Mouse (Mus musculus): ENCODE results near the gene Sec31b.

Sec31b gene

DNA sequence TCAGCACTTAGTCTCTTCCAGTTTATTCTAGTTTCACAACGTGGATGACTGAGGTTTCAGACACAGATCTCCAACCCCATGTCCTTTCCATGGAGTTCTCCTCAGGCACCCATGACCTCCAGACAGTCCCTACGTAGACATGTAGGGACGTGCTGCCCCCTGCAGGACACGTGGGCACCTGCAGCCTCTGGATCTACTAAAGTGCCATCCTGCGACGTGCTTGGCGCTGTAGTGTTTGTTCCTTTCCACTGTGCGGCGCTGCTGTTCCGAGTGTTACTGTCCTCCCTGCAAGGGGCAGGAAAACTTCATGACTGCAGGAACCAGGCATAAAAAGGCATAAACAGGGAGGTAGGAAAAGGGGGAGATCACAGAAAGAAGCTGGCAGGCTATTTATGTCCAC lies 71.5 kb downstream of the Sec31b start:
- peak; percentile 66 for DNase-seq

Measured in cerebellum, adult 8-10 months (tissue).